Mouse (Mus musculus) thymus, adult 2 months (tissue): Measurements from ENCODE around the gene Gdi1.

Source experiments
- CTCF ChIP-seq: fragments of 200-500 bp; IDR thresholded peaks from 2 replicates; pipeline ENCODE4 v1.5.1; 2012; ENCODE audit warnings: mild to moderate bottlenecking, control low read depth, low read length, moderate library complexity, borderline replicate concordance; ENCODE audit not compliant: control insufficient read depth, poor library complexity, insufficient read depth; ENCODE audit errors: extremely low read depth
- POLR2A ChIP-seq: fragments of 200-500 bp; IDR thresholded peaks from 2 replicates; pipeline ENCODE4 v1.6.1; 2012; ENCODE audit warnings: mild to moderate bottlenecking, low read length, control low read depth, moderate library complexity; ENCODE audit not compliant: control insufficient read depth, poor library complexity, insufficient read depth; ENCODE audit errors: extremely low read depth

- no peak for TF ChIP-seq CTCF
- no peak for TF ChIP-seq POLR2A
Measured at GRCm38 (mm10) chrX:74312540-74313464, 8.0 kb downstream of the Gdi1 start, which contains the start of gene Fam50a.
